In the genomic region with DNA sequence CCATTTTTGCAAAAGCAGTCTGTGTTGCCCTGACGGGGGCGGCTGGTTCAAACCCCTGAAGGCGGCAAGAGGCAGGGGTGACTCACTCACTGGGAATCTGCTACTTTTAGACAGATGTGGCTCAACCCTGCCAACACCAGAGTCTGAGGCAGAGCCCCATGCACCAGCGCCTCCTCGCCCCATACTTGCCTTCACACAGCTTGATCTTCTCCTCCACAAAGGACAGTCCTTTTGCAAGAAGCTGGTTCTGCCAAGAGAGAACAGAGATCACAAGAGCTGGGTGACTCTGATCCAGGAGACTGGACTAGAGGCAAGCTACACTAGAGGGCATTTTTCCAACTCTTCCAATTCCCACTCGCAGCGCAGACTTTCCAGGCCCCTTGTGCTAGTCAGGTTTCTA, we compare ENCODE assay signal across 23 mouse cellular contexts.
DNase-seq lines count a peak whose midpoint lies in the region; ATAC-seq and TF ChIP-seq lines count a peak whose summit lies in the region.
"Had no signal": no experiment of that assay in that cellular context is flagged by ENCODE, and none has a peak within 500 bp of the region (broad histone marks: within the 10 kb centered on the region; RNA-seq: fewer than 3 reads in every experiment).

No protein-coding gene starts in this region.

- no peak overlapping the region for H3K4me3 ChIP-seq in gastrocnemius, adult 2 months
- no peak overlapping the region for H3K4me3 ChIP-seq in embryonic facial prominence, embryonic 10.5 days
- no peak overlapping the region for H3K4me3 ChIP-seq in lung, postnatal 0 days (ENCODE audit: low read depth, low read length)
- no peak overlapping the region for H3K4me3 ChIP-seq in midbrain, embryonic 13.5 days (replicated peaks)
- H3K4me3 ChIP-seq: embryonic facial prominence, embryonic 15.5 days; forebrain, embryonic 12.5 days; heart, embryonic 13.5 days; layer of hippocampus, adult 2 months; neural tube, embryonic 13.5 days had no signal

- peak; percentile 32 for DNase-seq in gastrocnemius, adult 2 months
- DNase-seq in gastrocnemius, adult 8-10 months (ENCODE audit: low spot score in 2 of 2): no peak
- DNase-seq in 3T3-L1 (ENCODE audit: low read depth, low spot score): peak; percentile 84
- no peak for DNase-seq in embryonic facial prominence, embryonic 10.5 days (ENCODE audit: low spot score)
- peak; percentile 79 for DNase-seq in lung, postnatal 0 days (ENCODE audit: low spot score)
- no peak for DNase-seq in natural killer cell, adult 2 months (ENCODE audit: low spot score in 2 of 2)
- no peak for DNase-seq in cerebellum, postnatal 25 days
- DNase-seq: cerebellum, postnatal 10 days; embryo, embryonic 11 days; gastrocnemius, postnatal 10 days; kidney, adult 18-20 months; kidney, postnatal 14 days; layer of hippocampus, postnatal 36 days; thymus, adult 18-20 months had no signal

- no peak for TF ChIP-seq CTCF in gastrocnemius, adult 2 months (IDR thresholded peaks at IDR 0.05)
- peak; percentile 12; the same call in 1 of the 2 replicates for TF ChIP-seq CTCF in lung, postnatal 0 days (IDR thresholded peaks at IDR 0.05)

- no peak for TF ChIP-seq EP300 in lung, postnatal 0 days (IDR thresholded peaks at IDR 0.05)

- H3K27me3 ChIP-seq in embryonic facial prominence, embryonic 10.5 days (replicated peaks; ENCODE audit: low read depth, poor library complexity, severe bottlenecking): no peaks in the 10 kb centered on the region
- no peaks in the 10 kb centered on the region for H3K27me3 ChIP-seq in lung, postnatal 0 days (replicated peaks; ENCODE audit: insufficient read depth, low read length)
- H3K27me3 ChIP-seq in midbrain, embryonic 13.5 days: no peaks in the 10 kb centered on the region
- H3K27me3 ChIP-seq: embryonic facial prominence, embryonic 15.5 days; forebrain, embryonic 12.5 days; heart, embryonic 13.5 days; neural tube, embryonic 13.5 days had no signal

- peaks cover 32% of the 10 kb centered on the region for H3K36me3 ChIP-seq in embryonic facial prominence, embryonic 10.5 days (replicated peaks)
- no peaks in the 10 kb centered on the region for H3K36me3 ChIP-seq in lung, postnatal 0 days (ENCODE audit: insufficient read depth, low read length)
- no peaks in the 10 kb centered on the region for H3K36me3 ChIP-seq in midbrain, embryonic 13.5 days
- H3K36me3 ChIP-seq: embryonic facial prominence, embryonic 15.5 days; forebrain, embryonic 12.5 days; G1E; neural tube, embryonic 13.5 days had no signal

- intact Hi-C loops in gastrocnemius, adult 2 months (cut with DNase I): no loop called here

- no peak overlapping the region for H3K4me2 ChIP-seq in lung, postnatal 0 days (replicated peaks; ENCODE audit: low read depth, low read length)
- H3K4me2 ChIP-seq in midbrain, embryonic 13.5 days (replicated peaks): no peak overlapping the region
- H3K4me2 ChIP-seq: embryonic facial prominence, embryonic 15.5 days; forebrain, embryonic 12.5 days; heart, embryonic 13.5 days; midbrain, embryonic 11.5 days; neural tube, embryonic 13.5 days had no signal

- ATAC-seq in lung, postnatal 0 days: peak; percentile 87
- no peak for ATAC-seq in midbrain, embryonic 13.5 days

- peaks cover 15% of the 10 kb centered on the region for H3K4me1 ChIP-seq in embryonic facial prominence, embryonic 10.5 days
- H3K4me1 ChIP-seq in lung, postnatal 0 days (ENCODE audit: insufficient read depth, low read depth, low read length): no peaks in the 10 kb centered on the region
- H3K4me1 ChIP-seq in midbrain, embryonic 13.5 days (replicated peaks): no peaks in the 10 kb centered on the region
- H3K4me1 ChIP-seq: forebrain, embryonic 12.5 days had no signal

- H3K27ac ChIP-seq in gastrocnemius, adult 2 months: no peak overlapping the region
- 0 out of 2 replicates have a peak overlapping the region, but pooled peaks have one; percentile 2 for H3K27ac ChIP-seq in embryonic facial prominence, embryonic 10.5 days (replicated peaks)
- 0 out of 2 replicates have a peak overlapping the region, but pooled peaks have one; percentile 26 for H3K27ac ChIP-seq in lung, postnatal 0 days (ENCODE audit: low read length)
- H3K27ac ChIP-seq in midbrain, embryonic 13.5 days: no peak overlapping the region
- H3K27ac ChIP-seq: embryonic facial prominence, embryonic 15.5 days; forebrain, embryonic 12.5 days; heart, embryonic 13.5 days; layer of hippocampus, adult 2 months; liver, embryonic 14.5 days; neural tube, embryonic 13.5 days had no signal

- 90% methylated on average over 7 of the region's 7 CpGs for WGBS in embryonic facial prominence, embryonic 10.5 days
- WGBS in lung, postnatal 0 days: 52% methylated on average over 7 of the region's 7 CpGs
- WGBS in midbrain, embryonic 13.5 days: 91% methylated on average over 7 of the region's 7 CpGs

- no peak overlapping the region for H3K9ac ChIP-seq in lung, postnatal 0 days (replicated peaks; ENCODE audit: low read depth)
- no peak overlapping the region for H3K9ac ChIP-seq in midbrain, embryonic 13.5 days (replicated peaks)
- H3K9ac ChIP-seq: embryonic facial prominence, embryonic 15.5 days; forebrain, embryonic 12.5 days; heart, embryonic 13.5 days; liver, embryonic 14.5 days; neural tube, embryonic 13.5 days had no signal

- no peaks in the 10 kb centered on the region for H3K9me3 ChIP-seq in embryonic facial prominence, embryonic 10.5 days
- no peaks in the 10 kb centered on the region for H3K9me3 ChIP-seq in lung, postnatal 0 days (ENCODE audit: low read length)
- no peaks in the 10 kb centered on the region for H3K9me3 ChIP-seq in midbrain, embryonic 13.5 days
- H3K9me3 ChIP-seq: embryonic facial prominence, embryonic 15.5 days; forebrain, embryonic 12.5 days; G1E; heart, embryonic 13.5 days; neural tube, embryonic 13.5 days had no signal

Comparison
In these comparisons a context has a peak if more than half of its experiments do, and no peak if none do; other contexts are left out.
1. DNase-seq: peak in gastrocnemius, adult 2 months (single experiment), 3T3-L1 (single experiment) and lung, postnatal 0 days (single experiment); none in gastrocnemius, adult 8-10 months (0 of 2), embryonic facial prominence, embryonic 10.5 days (single experiment), natural killer cell, adult 2 months (0 of 2) and cerebellum, postnatal 25 days (0 of 2).
2. H3K27ac ChIP-seq: peak in embryonic facial prominence, embryonic 10.5 days (single experiment) and lung, postnatal 0 days (single experiment); none in gastrocnemius, adult 2 months (single experiment) and midbrain, embryonic 13.5 days (single experiment).